Comparison of ENCODE assay signal across 8 mouse cellular contexts in the genomic region with DNA sequence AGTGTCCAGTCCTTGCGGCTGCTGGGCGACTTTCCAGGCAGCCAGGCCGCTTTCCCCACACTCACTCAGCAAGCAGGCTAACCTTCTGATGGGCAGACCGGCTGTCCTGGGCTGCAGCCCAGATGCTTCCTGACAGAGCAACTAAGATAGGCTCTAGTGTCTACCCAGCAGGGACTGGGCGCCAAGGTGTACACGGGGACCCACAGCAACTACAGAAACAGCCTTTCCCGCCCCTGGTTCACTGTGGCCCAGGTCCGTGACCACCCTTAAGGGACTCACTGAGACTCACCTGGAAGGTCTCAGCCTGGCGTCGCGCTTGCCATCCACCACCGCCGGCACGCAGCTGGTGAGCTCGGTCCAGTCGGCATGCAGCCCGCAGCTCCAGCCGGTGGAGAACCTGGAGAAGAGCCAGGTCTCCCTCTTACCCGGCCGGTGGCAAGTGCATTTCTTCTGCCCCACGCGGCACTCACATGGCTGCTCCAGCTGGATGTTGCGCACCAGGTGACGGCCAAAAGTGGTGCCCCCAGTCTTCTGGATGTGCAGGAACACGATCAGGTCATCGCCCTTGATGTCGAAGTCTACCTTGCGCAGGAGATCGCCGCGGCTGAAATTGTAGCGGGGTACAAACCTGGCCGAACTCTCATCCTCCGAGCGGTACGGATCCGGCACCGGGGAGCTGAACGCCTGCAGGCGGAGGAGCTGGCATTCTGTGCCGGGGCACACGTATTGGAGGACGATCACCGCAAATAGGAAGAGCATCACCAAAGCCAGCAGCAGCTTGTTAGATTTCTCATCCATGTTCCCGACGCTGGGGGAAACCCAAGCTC. TPM values are rescaled to one million over a fixed set of nuclear protein-coding genes. Genes with fewer than 3 reads are reported as not detected.
DNase-seq lines count a peak whose midpoint lies in the region; TF ChIP-seq lines count a peak whose summit lies in the region.

No protein-coding gene starts in this region.

- intact Hi-C loops in left cerebral cortex, adult 2 months (cut with DNase I) = loop anchor here (5.0 kb wide), 2 partner anchors 73 to 183 kb away; no protein-coding TSS in a partner anchor

- peak overlapping the region; percentile 91 for H3K27ac ChIP-seq in forebrain, embryonic 10.5 days
- peak overlapping the region; percentile 88 for H3K27ac ChIP-seq in hindbrain, embryonic 10.5 days
- H3K27ac ChIP-seq in left cerebral cortex, adult 2 months = peak overlapping the region; percentile 28; the same call in 1 of the 2 replicates
- peak overlapping the region; percentile 80 for H3K27ac ChIP-seq in midbrain, embryonic 10.5 days (replicated peaks)

- 23% methylated on average over 46 of the region's 46 CpGs for WGBS in forebrain, embryonic 10.5 days
- WGBS in hindbrain, embryonic 10.5 days = 23% methylated on average over 46 of the region's 46 CpGs
- 26% methylated on average over 46 of the region's 46 CpGs for whole genome bisulfite sequencing in midbrain, embryonic 10.5 days

- H3K36me3 ChIP-seq in forebrain, embryonic 10.5 days (replicated peaks) = peaks cover 13% of the 10 kb centered on the region
- H3K36me3 ChIP-seq in hindbrain, embryonic 10.5 days = peaks cover 4% of the 10 kb centered on the region; the same call in 1 of the 2 replicates
- H3K36me3 ChIP-seq in midbrain, embryonic 10.5 days = no peaks in the 10 kb centered on the region

- H3K9me3 ChIP-seq in forebrain, embryonic 10.5 days = no peaks in the 10 kb centered on the region
- no peaks in the 10 kb centered on the region; the same call in 1 of the 2 replicates for H3K9me3 ChIP-seq in hindbrain, embryonic 10.5 days
- H3K9me3 ChIP-seq in midbrain, embryonic 10.5 days (replicated peaks) = no peaks in the 10 kb centered on the region

- no peak for TF ChIP-seq CTCF in left cerebral cortex, adult 2 months (IDR thresholded peaks at IDR 0.05)

- peaks cover 73% of the 10 kb centered on the region for H3K27me3 ChIP-seq in forebrain, embryonic 10.5 days (ENCODE audit: poor library complexity, severe bottlenecking)
- peaks cover 65% of the 10 kb centered on the region for H3K27me3 ChIP-seq in hindbrain, embryonic 10.5 days (ENCODE audit: insufficient read depth, poor library complexity, severe bottlenecking)
- peaks cover 70% of the 10 kb centered on the region for H3K27me3 ChIP-seq in midbrain, embryonic 10.5 days (ENCODE audit: low read depth, poor library complexity, severe bottlenecking)

- peak overlapping the region; percentile 61 for H3K4me3 ChIP-seq in forebrain, embryonic 10.5 days
- H3K4me3 ChIP-seq in hindbrain, embryonic 10.5 days = peak overlapping the region; percentile 59
- H3K4me3 ChIP-seq in left cerebral cortex, adult 2 months = peak overlapping the region; percentile 53
- H3K4me3 ChIP-seq in midbrain, embryonic 10.5 days = peak overlapping the region; percentile 61

- H3K4me1 ChIP-seq in forebrain, embryonic 10.5 days = peaks cover 37% of the 10 kb centered on the region
- H3K4me1 ChIP-seq in hindbrain, embryonic 10.5 days (replicated peaks) = peaks cover 16% of the 10 kb centered on the region
- peaks cover 31% of the 10 kb centered on the region for H3K4me1 ChIP-seq in midbrain, embryonic 10.5 days

- peak; percentile 23 for DNase-seq in adrenal gland, adult 2 months
- no peak for DNase-seq in adrenal gland, postnatal 4 days (ENCODE audit: low spot score in 2 of 2)
- peak; percentile 46 for DNase-seq in brain, adult 2 months (ENCODE audit: low read depth, low spot score)
- DNase-seq in forebrain, embryonic 10.5 days (ENCODE audit: extremely low spot score, low spot score) = peak; percentile 16
- peak; percentile 26 for DNase-seq in hindbrain, embryonic 10.5 days (ENCODE audit: low spot score)
- peak in 1 of 2 experiments; percentile 24 for DNase-seq in left cerebral cortex, adult 2 months (ENCODE audit: extremely low spot score in 1 of 2, low spot score in 2 of 2)
- DNase-seq in midbrain, embryonic 10.5 days (ENCODE audit: low spot score) = peak; percentile 14
- no peak for DNase-seq in spleen, postnatal 14 days (ENCODE audit: low spot score in 2 of 2)

RNA-seq across cellular contexts. Expression of a gene that starts 1.8 kb away (rescaled TPM):
- total RNA-seq in adrenal gland, adult 2 months (2021) = 1 to 10 TPM; 1.3 to 3.2 TPM
- 9.1 and 12.3 TPM in 2 replicates for polyA plus RNA-seq in adrenal gland, adult 2 months (2012; rRNA removed)
- total RNA-seq in adrenal gland, postnatal 4 days (2021) = 10 to 100 TPM in 1 of 2 experiments, 1 to 10 TPM in 1; 9.7 to 10.3 TPM
- polyA plus RNA-seq in forebrain, embryonic 10.5 days (2016; fragmentation: Nextera tagmentation; extraction: Ambion mirVana) = 22.3 and 23.2 TPM in 2 replicates
- polyA plus RNA-seq in hindbrain, embryonic 10.5 days (2016; fragmentation: Nextera tagmentation; extraction: Ambion mirVana) = 16.6 and 18.2 TPM in 2 replicates
- total RNA-seq in left cerebral cortex, adult 2 months (2021) = 10 to 100 TPM; 32.3 to 37.6 TPM
- 10.9 and 13.2 TPM in 2 replicates for polyA plus RNA-seq in midbrain, embryonic 10.5 days (2016; fragmentation: Nextera tagmentation; extraction: Ambion mirVana)

Comparison
In these comparisons a context has a peak if more than half of its experiments do, and no peak if none do; other contexts are left out.
1. DNase-seq: peak in adrenal gland, adult 2 months (single experiment), brain, adult 2 months (single experiment), forebrain, embryonic 10.5 days (single experiment), hindbrain, embryonic 10.5 days (single experiment) and midbrain, embryonic 10.5 days (single experiment); none in adrenal gland, postnatal 4 days (0 of 2) and spleen, postnatal 14 days (0 of 2).
2. H3K27ac ChIP-seq: peak in every context shown above with its lines; median percentile 91 in forebrain, embryonic 10.5 days; 88 in hindbrain, embryonic 10.5 days; 80 in midbrain, embryonic 10.5 days; 28 in left cerebral cortex, adult 2 months.
3. Peak in every context shown above with its lines, with median percentiles within 50 percentile points of each other: H3K4me3 ChIP-seq.